Mouse (Mus musculus) spleen, postnatal 14 days (tissue): Measurements from ENCODE around the gene Aldh1a3.
A peak's percentile ranks its signal among the peaks of the same experiment; 100 is the strongest.

Experiments
- DNase-seq, 2 experiments: peaks; one replicate each; pipeline ENCODE4 v3.0.0; 2021 to 2022; ENCODE audit warnings: low spot score in 2 of 2

The Aldh1a3 gene

GRCm38 (mm10) chr7:66416829-66417228, 10.5 kb downstream of the Aldh1a3 start:
- DNase-seq, result no peak

GRCm38 (mm10) chr7:66413093-66413492, 14.2 kb downstream of the Aldh1a3 start:
- DNase-seq, result no peak

- no peak for DNase-seq
Measured at GRCm38 (mm10) chr7:66409433-66409832, 17.9 kb downstream of the Aldh1a3 start.

GRCm38 (mm10) chr7:66406971-66407370, 20.3 kb downstream of the Aldh1a3 start:
- DNase-seq, result no peak

- DNase-seq, result no peak
Measured at GRCm38 (mm10) chr7:66405951-66406721, 21.2 kb downstream of the Aldh1a3 start.

- DNase-seq, result no peak
Measured at GRCm38 (mm10) chr7:66405541-66405940, 21.8 kb downstream of the Aldh1a3 start.

- no peak for DNase-seq
Measured at GRCm38 (mm10) chr7:66404802-66405201, 22.5 kb downstream of the Aldh1a3 start.

GRCm38 (mm10) chr7:66404141-66404540, 23.2 kb downstream of the Aldh1a3 start:
- no peak for DNase-seq

- no peak for DNase-seq
Measured at GRCm38 (mm10) chr7:66402876-66403275, 24.4 kb downstream of the Aldh1a3 start.

- DNase-seq, result no peak
Measured at GRCm38 (mm10) chr7:66401605-66402004, 25.7 kb downstream of the Aldh1a3 start.

- DNase-seq, result no peak
Measured at GRCm38 (mm10) chr7:66397288-66397687, 30.0 kb downstream of the Aldh1a3 start.

GRCm38 (mm10) chr7:66388621-66389532, 38.4 kb downstream of the Aldh1a3 start:
- peak in 1 of 2 experiments; percentile 36 for DNase-seq

GRCm38 (mm10) chr7:66387813-66388521, 39.4 kb downstream of the Aldh1a3 start, which contains the start of gene Lrrk1:
Gene Lrrk1 (minus strand): TSS chr7:66388350.
- DNase-seq, result peak; percentile 33 to 50

- DNase-seq, result no peak
Measured at GRCm38 (mm10) chr7:66387419-66387812, 39.9 kb downstream of the Aldh1a3 start.

- DNase-seq, result no peak
Measured at GRCm38 (mm10) chr7:66386411-66386810, 40.9 kb downstream of the Aldh1a3 start.

GRCm38 (mm10) chr7:66385826-66386225, 41.5 kb downstream of the Aldh1a3 start:
- DNase-seq, result no peak

GRCm38 (mm10) chr7:66384891-66385290, 42.4 kb downstream of the Aldh1a3 start:
- DNase-seq, result no peak

GRCm38 (mm10) chr7:66384213-66384612, 43.1 kb downstream of the Aldh1a3 start:
- DNase-seq, result peak in 1 of 2 experiments; percentile 14

- DNase-seq, result no peak
Measured at GRCm38 (mm10) chr7:66376560-66376959, 50.8 kb downstream of the Aldh1a3 start.

- DNase-seq, result no peak
Measured at GRCm38 (mm10) chr7:66375736-66376135, 51.6 kb downstream of the Aldh1a3 start.

GRCm38 (mm10) chr7:66373391-66373790, 53.9 kb downstream of the Aldh1a3 start:
- no peak for DNase-seq

GRCm38 (mm10) chr7:66370970-66371369, 56.3 kb downstream of the Aldh1a3 start:
- DNase-seq, result no peak
